Comparison of ENCODE assay signal across 17 mouse cellular contexts in genomic region chr11:29795106-29795505, GRCm38 (mm10). TPM values are rescaled to one million over a fixed set of nuclear protein-coding genes. Genes with fewer than 3 reads are reported as not detected.
DNase-seq lines count a peak whose midpoint lies in the region; ATAC-seq and TF ChIP-seq lines count a peak whose summit lies in the region.
"Had no signal": no experiment of that assay in that cellular context is flagged by ENCODE, and none has a peak within 500 bp of the region (broad histone marks: within the 10 kb centered on the region; RNA-seq: fewer than 3 reads in every experiment).

No protein-coding gene starts in this region.

- peak overlapping the region; percentile 87 for H3K27ac ChIP-seq in gastrocnemius, adult 2 months
- H3K27ac ChIP-seq in midbrain, embryonic 13.5 days, result no peak overlapping the region
- H3K27ac ChIP-seq: liver, embryonic 13.5 days had no signal

- intact Hi-C loops in gastrocnemius, adult 2 months (cut with DNase I), result loop anchor here (5.0 kb wide), 1 partner anchor 73 kb away; no protein-coding TSS in a partner anchor

- H3K4me3 ChIP-seq in gastrocnemius, adult 2 months, result peak overlapping the region; percentile 34
- H3K4me3 ChIP-seq in midbrain, embryonic 13.5 days (replicated peaks), result no peak overlapping the region
- H3K4me3 ChIP-seq: heart, embryonic 12.5 days; liver, embryonic 13.5 days had no signal

- ATAC-seq in midbrain, embryonic 13.5 days, result no peak
- ATAC-seq: forebrain, embryonic 14.5 days; intestine, embryonic 16.5 days; lung, postnatal 0 days had no signal

- TF ChIP-seq CTCF in gastrocnemius, adult 2 months (IDR thresholded peaks at IDR 0.05), result no peak

- H3K4me1 ChIP-seq in midbrain, embryonic 13.5 days (replicated peaks), result no peaks in the 10 kb centered on the region
- H3K4me1 ChIP-seq: liver, embryonic 13.5 days had no signal

- no peaks in the 10 kb centered on the region for H3K9me3 ChIP-seq in midbrain, embryonic 13.5 days
- H3K9me3 ChIP-seq: heart, embryonic 12.5 days; liver, embryonic 13.5 days had no signal

- WGBS in midbrain, embryonic 13.5 days, result 90% methylated on average over 6 of the region's 6 CpGs

- H3K36me3 ChIP-seq in midbrain, embryonic 13.5 days, result 0 out of 2 replicates have a peak, but pooled peaks cover 4% of the 10 kb centered on the region
- H3K36me3 ChIP-seq: heart, embryonic 12.5 days; liver, embryonic 13.5 days had no signal

- H3K9ac ChIP-seq in midbrain, embryonic 13.5 days (replicated peaks), result no peak overlapping the region
- H3K9ac ChIP-seq: heart, embryonic 12.5 days; liver, embryonic 13.5 days had no signal

- H3K27me3 ChIP-seq in midbrain, embryonic 13.5 days, result no peaks in the 10 kb centered on the region
- H3K27me3 ChIP-seq: heart, embryonic 12.5 days; liver, embryonic 13.5 days had no signal

- DNase-seq in gastrocnemius, adult 2 months, result no peak
- no peak for DNase-seq in gastrocnemius, postnatal 4 days (ENCODE audit: low spot score in 2 of 2)
- DNase-seq in frontal cortex, adult 2 months (ENCODE audit: extremely low spot score in 1 of 2, low spot score in 1 of 2), result peak; percentile 68 to 78
- peak; percentile 45 to 70 for DNase-seq in layer of hippocampus, postnatal 14 days (ENCODE audit: low spot score in 2 of 2)
- DNase-seq in right cerebral cortex, postnatal 14 days, result peak; percentile 40
- no peak for DNase-seq in lung, postnatal 14 days
- no peak for DNase-seq in cerebellum, adult 8-10 months
- DNase-seq: adrenal gland, postnatal 14 days; cerebellum, postnatal 14 days; gastrocnemius, postnatal 25 days; kidney, postnatal 14 days; liver, embryonic 13.5 days had no signal

- H3K4me2 ChIP-seq in midbrain, embryonic 13.5 days (replicated peaks), result no peak overlapping the region
- H3K4me2 ChIP-seq: heart, embryonic 12.5 days; liver, embryonic 13.5 days had no signal

RNA-seq across cellular contexts. Expression of gene 4931440F15Rik, which starts 30.4 kb away (rescaled TPM):
- total RNA-seq in gastrocnemius, adult 2 months (2021), result 1 to 10 TPM; 2.7 to 2.8 TPM
- total RNA-seq in gastrocnemius, postnatal 4 days (2021), result 1 to 10 TPM; 2.0 to 2.1 TPM
- 0.88 and 1.2 TPM in 2 replicates for polyA plus RNA-seq in frontal cortex, adult 2 months (2012; rRNA removed)
- 1 to 10 TPM; 2.3 to 3.1 TPM for total RNA-seq in layer of hippocampus, postnatal 14 days (2021)
- polyA plus RNA-seq in midbrain, embryonic 13.5 days (2015; fragmentation: Nextera tagmentation; extraction: Ambion mirVana), result 0.36 and 0.44 TPM in 2 replicates

Comparison
In these comparisons a context has a peak if more than half of its experiments do, and no peak if none do; other contexts are left out.
1. DNase-seq: peak in frontal cortex, adult 2 months (2 of 2), layer of hippocampus, postnatal 14 days (2 of 2) and right cerebral cortex, postnatal 14 days (single experiment); none in gastrocnemius, adult 2 months (single experiment), gastrocnemius, postnatal 4 days (0 of 2), lung, postnatal 14 days (single experiment) and cerebellum, adult 8-10 months (single experiment).